Mouse (Mus musculus) MEL (cell line): ENCODE measurements around the gene Pkdrej. TPM values are rescaled to one million over a fixed set of nuclear protein-coding genes. Genes with fewer than 3 reads are reported as not detected.
"Not testable (repeated sequence)": the region's sequence is repeated elsewhere in the genome, so short reads cannot be mapped to it uniquely, and the experiment has no call there.

Source experiments
- DNase-seq: peaks from one replicate; pipeline ENCODE4 v3.0.0; 2011; ENCODE audit warnings: low read depth, low spot score
- H3K27ac ChIP-seq: 2 replicates; pipeline ENCODE4 v1.5.1; 2012; ENCODE audit warnings: low read depth, mild to moderate bottlenecking, control low read depth, low read length, moderate library complexity; ENCODE audit not compliant: control insufficient read depth
- H3K27me3 ChIP-seq, 2 experiments: fragments of 150-350 bp in 1 of 2; sonication (generic) in 1 of 2; 2 replicates each; pipeline ENCODE4 v1.6.1; 2012; ENCODE audit warnings: low read length in 2 of 2, mild to moderate bottlenecking in 2 of 2, improper control_type of control experiment in 1 of 2, moderate library complexity in 1 of 2; ENCODE audit not compliant: insufficient read depth in 2 of 2, control insufficient read depth in 1 of 2
- H3K36me3 ChIP-seq, 2 experiments: 2 replicates each; pipeline ENCODE4 v1.6.1; 2012 to 2014; ENCODE audit warnings: low read length in 2 of 2, improper control_type of control experiment in 1 of 2, inconsistent platforms in 1 of 2, mild to moderate bottlenecking in 1 of 2; ENCODE audit not compliant: insufficient read depth in 2 of 2, control insufficient read depth in 1 of 2
- H3K4me1 ChIP-seq, 2 experiments: fragments of 150-350 bp in 1 of 2; sonication (generic) in 1 of 2; 2 replicates each; pipeline ENCODE4 v1.6.1; 2012; ENCODE audit warnings: low read length in 2 of 2, improper control_type of control experiment in 1 of 2, mild to moderate bottlenecking in 1 of 2; ENCODE audit not compliant: insufficient read depth in 2 of 2, control insufficient read depth in 1 of 2
- H3K4me3 ChIP-seq, 2 experiments: fragments of 150-350 bp in 1 of 2; sonication (generic) in 1 of 2; 2 replicates each; pipeline ENCODE4 v1.5.1; 2012; ENCODE audit warnings: low read depth in 2 of 2, low read length in 2 of 2, mild to moderate bottlenecking in 2 of 2, moderate library complexity in 2 of 2, control low read depth in 1 of 2, improper control_type of control experiment in 1 of 2; ENCODE audit not compliant: control insufficient read depth in 1 of 2, insufficient read depth in 1 of 2
- H3K79me2 ChIP-seq: 2 replicates; pipeline ENCODE4 v1.6.1; 2012; ENCODE audit warnings: mild to moderate bottlenecking, low read length, moderate library complexity; ENCODE audit not compliant: control insufficient read depth, poor library complexity, insufficient read depth
- H3K9ac ChIP-seq: 2 replicates; pipeline ENCODE4 v1.6.1; 2012; ENCODE audit warnings: low read depth, mild to moderate bottlenecking, control low read depth, low read length, moderate library complexity; ENCODE audit not compliant: control insufficient read depth, poor library complexity, severe bottlenecking
- H3K9me3 ChIP-seq: fragments of 150-350 bp; sonication (generic); replicated peaks from 2 replicates; pipeline ENCODE4 v1.6.1; 2012; ENCODE audit warnings: mild to moderate bottlenecking, low read length, improper control_type of control experiment, moderate library complexity; ENCODE audit not compliant: insufficient read depth
- CHD1 ChIP-seq: IDR thresholded peaks from 2 replicates; pipeline ENCODE4 v1.6.1; 2012; ENCODE audit warnings: low read depth, mild to moderate bottlenecking, inconsistent platforms, low read length, improper control_type of control experiment
- CHD2 ChIP-seq: IDR thresholded peaks from 2 replicates; pipeline ENCODE4 v1.6.1; 2011; ENCODE audit warnings: low read length, improper control_type of control experiment
- CTCF ChIP-seq, 3 experiments: IDR thresholded peaks in 2 of 3; conservative IDR thresholded peaks in 1 of 3; 2 replicates each; pipeline ENCODE4 v1.5.1; 2011 to 2012; ENCODE audit warnings: low read length in 3 of 3, low read depth in 2 of 3, mild to moderate bottlenecking in 2 of 3, improper control_type of control experiment in 1 of 3, inconsistent platforms in 1 of 3, mixed read lengths in 1 of 3, moderate library complexity in 1 of 3; ENCODE audit not compliant: control insufficient read depth in 1 of 3, insufficient read depth in 1 of 3, poor library complexity in 1 of 3, severe bottlenecking in 1 of 3
- ELF1 ChIP-seq: IDR thresholded peaks from 2 replicates; pipeline ENCODE4 v1.6.1; 2014; ENCODE audit warnings: low read depth, mild to moderate bottlenecking, inconsistent platforms, low read length, improper control_type of control experiment, moderate library complexity
- ETS1 ChIP-seq: IDR thresholded peaks from 2 replicates; pipeline ENCODE4 v1.6.1; 2012; ENCODE audit warnings: low read depth, mild to moderate bottlenecking, inconsistent platforms, low read length, improper control_type of control experiment, moderate library complexity
- GABPA ChIP-seq: IDR thresholded peaks from 2 replicates; pipeline ENCODE4 v1.6.1; 2012; ENCODE audit warnings: low read depth, mild to moderate bottlenecking, inconsistent platforms, low read length, improper control_type of control experiment, moderate library complexity
- KAT2A ChIP-seq: conservative IDR thresholded peaks from 2 replicates; pipeline ENCODE4 v1.6.1; 2012; ENCODE audit warnings: low read depth, low read length, improper control_type of control experiment, inconsistent platforms
- MAFK ChIP-seq: IDR thresholded peaks from 2 replicates; pipeline ENCODE4 v1.6.1; 2011; ENCODE audit warnings: low read depth, mild to moderate bottlenecking, low read length, improper control_type of control experiment, borderline replicate concordance
- NELFE ChIP-seq: IDR thresholded peaks from 2 replicates; pipeline ENCODE4 v1.6.1; 2011; ENCODE audit warnings: low read depth, low read length, improper control_type of control experiment
- NRF1 ChIP-seq: IDR thresholded peaks from 2 replicates; pipeline ENCODE4 v1.6.1; 2014; ENCODE audit warnings: low read depth, mild to moderate bottlenecking, inconsistent platforms, low read length, improper control_type of control experiment, moderate library complexity; ENCODE audit not compliant: poor library complexity, insufficient read depth, severe bottlenecking
- POLR2A ChIP-seq, 2 experiments: IDR thresholded peaks; 2 replicates each; pipeline ENCODE4 v1.6.1; 2011 to 2012; ENCODE audit warnings: low read length in 2 of 2, mild to moderate bottlenecking in 2 of 2, control low read depth in 1 of 2, improper control_type of control experiment in 1 of 2, low read depth in 1 of 2, moderate library complexity in 1 of 2; ENCODE audit not compliant: control insufficient read depth in 1 of 2, insufficient read depth in 1 of 2, poor library complexity in 1 of 2
- POLR2AphosphoS5 ChIP-seq: IDR thresholded peaks from 2 replicates; pipeline ENCODE4 v1.6.1; 2012; ENCODE audit warnings: low read depth, borderline replicate concordance, mild to moderate bottlenecking, inconsistent platforms, low read length, moderate library complexity, mixed read lengths
- RAD21 ChIP-seq: IDR thresholded peaks from 2 replicates; pipeline ENCODE4 v1.6.1; 2011; ENCODE audit warnings: mild to moderate bottlenecking, low read depth, low read length, improper control_type of control experiment
- RCOR1 ChIP-seq: IDR thresholded peaks from 2 replicates; pipeline ENCODE4 v1.6.1; 2012; ENCODE audit warnings: low read depth, mild to moderate bottlenecking, inconsistent platforms, low read length, improper control_type of control experiment
- SIN3A ChIP-seq: IDR thresholded peaks from 2 replicates; pipeline ENCODE4 v1.6.1; 2012; ENCODE audit warnings: low read length, improper control_type of control experiment, inconsistent platforms
- SMC3 ChIP-seq: IDR thresholded peaks from 2 replicates; pipeline ENCODE4 v1.6.1; 2011; ENCODE audit warnings: low read depth, low read length, improper control_type of control experiment
- TBP ChIP-seq: IDR thresholded peaks from 2 replicates; pipeline ENCODE4 v1.8.0; 2011; ENCODE audit warnings: low read depth, low read length, improper control_type of control experiment
- UBTF ChIP-seq: IDR thresholded peaks from 2 replicates; pipeline ENCODE4 v1.6.1; 2012; ENCODE audit warnings: low read depth, mild to moderate bottlenecking, inconsistent platforms, low read length, improper control_type of control experiment, moderate library complexity, borderline replicate concordance; ENCODE audit not compliant: insufficient read depth
- USF1 ChIP-seq: IDR thresholded peaks from 2 replicates; pipeline ENCODE4 v1.6.1; 2014; ENCODE audit warnings: low read depth, mild to moderate bottlenecking, inconsistent platforms, low read length, improper control_type of control experiment, moderate library complexity
- ZC3H11A ChIP-seq: IDR thresholded peaks from 2 replicates; pipeline ENCODE4 v1.6.1; 2012; ENCODE audit warnings: low read depth, mild to moderate bottlenecking, inconsistent platforms, low read length, improper control_type of control experiment
- ZMIZ1 ChIP-seq: IDR thresholded peaks from 2 replicates; pipeline ENCODE4 v1.6.1; 2012; ENCODE audit warnings: low read depth, mild to moderate bottlenecking, inconsistent platforms, low read length, improper control_type of control experiment, moderate library complexity
- ZNF384 ChIP-seq: IDR thresholded peaks from 2 replicates; pipeline ENCODE4 v1.6.1; 2012; ENCODE audit warnings: low read depth, mild to moderate bottlenecking, inconsistent platforms, low read length, improper control_type of control experiment
- polyA plus RNA-seq, 2 experiments: library from polyadenylated mRNA; stranded (reverse) in 1 of 2; unstranded in 1 of 2; fragments of >175 nt in 1 of 2; fragments of >200 nt in 1 of 2; gene quantifications; 2 replicates each; pipeline versions ENCODE4 v1.2.1 to v1.2.4; 2012; ENCODE audit warnings: low replicate concordance in 2 of 2, low read depth in 1 of 2; ENCODE audit not compliant: insufficient read length in 2 of 2, insufficient read depth in 1 of 2, missing spikeins in 1 of 2
- total RNA-seq: library from RNA; depleted of rRNA; stranded (reverse); fragments of 300-350 nt; gene quantifications from 2 replicates; pipeline ENCODE4 v1.2.3, GENCODE M21; 2012; rRNA removed

The Pkdrej gene
- total RNA-seq = 0.20 and 0.27 TPM in 2 replicates
- under 1 TPM in 1 of 2 experiments, not detected in 1; 0.56 TPM for polyA plus RNA-seq

DNA sequence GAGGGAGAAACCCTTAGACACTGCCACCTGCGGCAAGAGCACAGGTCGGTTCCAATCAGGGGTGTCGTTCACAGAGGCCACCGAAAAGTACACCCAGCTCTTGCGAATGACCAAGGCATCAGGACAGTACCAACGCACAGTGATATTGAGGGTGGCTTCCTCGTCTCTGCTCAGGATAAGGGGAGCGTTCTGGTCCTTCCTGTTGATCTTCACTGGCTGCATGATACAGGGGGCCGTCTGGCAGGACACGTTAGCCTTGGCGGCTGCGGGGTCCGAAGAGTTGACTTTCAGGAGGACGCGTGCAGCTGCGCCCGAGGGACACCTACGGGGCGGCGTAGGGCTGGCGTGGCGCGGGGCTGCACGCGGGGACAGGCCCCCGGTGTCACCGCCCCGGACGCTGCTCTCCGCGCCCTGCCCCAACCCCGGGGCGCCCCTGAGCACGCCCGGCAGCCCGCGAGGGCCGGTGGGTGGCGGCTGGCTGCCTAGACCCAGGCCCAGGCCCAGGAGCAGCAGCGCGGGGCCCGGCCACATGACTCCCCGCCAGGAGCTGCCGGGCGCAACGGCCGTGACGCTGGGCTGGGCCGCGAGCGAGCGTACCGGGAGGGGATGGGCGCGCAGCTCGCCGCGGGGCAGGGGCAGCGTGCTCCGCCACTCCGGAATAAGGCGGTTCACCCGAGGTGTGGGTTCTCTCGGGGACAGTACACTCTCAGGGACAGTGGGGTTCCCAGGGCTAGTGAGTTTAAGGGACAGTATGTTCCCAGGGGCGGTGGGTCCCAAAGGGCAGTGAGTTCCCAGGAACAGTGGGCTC is at the start of gene Pkdrej:
Pkdrej (minus strand) TSS at position 532 of the 808 bp plus-strand sequence.
- Histone ChIP-seq H3K36me3 (peaks cover 0 to 3% of the 10 kb centered on the region in 2 experiments; a peak in 1 of 4 replicates), H3K79me2 (no peaks in the 10 kb centered on the region; the same call in 1 of the 2 replicates), H3K4me1 (peaks cover 0 to 4% of the 10 kb centered on the region in 2 experiments; a peak in 1 of 4 replicates), H3K4me3 (peak within 1 kb of the TSS; percentile 56 to 78), H3K27ac (no peak within 1 kb of the TSS), H3K9me3 (no peaks in the 10 kb centered on the region), H3K9ac (peak within 1 kb of the TSS; percentile 76)
- TF ChIP-seq POLR2A (IDR thresholded peaks at IDR 0.05; ENCODE audit: control insufficient read depth in 1 of 2, insufficient read depth in 1 of 2, low read depth in 1 of 2, low read length in 2 of 2, poor library complexity in 1 of 2) = peak in 1 of 2 experiments; percentile 67; a peak in 3 of 4 replicates
- TF ChIP-seq CHD2 = no peak
- TF ChIP-seq NELFE = peak; percentile 30; the same call in 1 of the 2 replicates
- 0 out of 2 replicates have a peak, but pooled peaks have one; percentile 29 for TF ChIP-seq ZMIZ1
- no peak for TF ChIP-seq TBP
- TF ChIP-seq NRF1 = no peak
- TF ChIP-seq UBTF = no peak
- TF ChIP-seq ETS1 = no peak
- TF ChIP-seq USF1 = no peak
- 0 out of 2 replicates have a peak, but pooled peaks have one; percentile 36 for TF ChIP-seq SIN3A
- TF ChIP-seq POLR2AphosphoS5 = no peak
- TF ChIP-seq ELF1 = no peak
- TF ChIP-seq KAT2A = no peak
- TF ChIP-seq RCOR1 = no peak
- no peak for TF ChIP-seq SMC3
- no peak for TF ChIP-seq GABPA
- TF ChIP-seq ZNF384 = no peak
- TF ChIP-seq CHD1 = no peak
- TF ChIP-seq, all 39 proteins: peak for 4
- no peaks in the 10 kb centered on the region for H3K27me3 ChIP-seq
- peak; percentile 44 for DNase-seq

DNA sequence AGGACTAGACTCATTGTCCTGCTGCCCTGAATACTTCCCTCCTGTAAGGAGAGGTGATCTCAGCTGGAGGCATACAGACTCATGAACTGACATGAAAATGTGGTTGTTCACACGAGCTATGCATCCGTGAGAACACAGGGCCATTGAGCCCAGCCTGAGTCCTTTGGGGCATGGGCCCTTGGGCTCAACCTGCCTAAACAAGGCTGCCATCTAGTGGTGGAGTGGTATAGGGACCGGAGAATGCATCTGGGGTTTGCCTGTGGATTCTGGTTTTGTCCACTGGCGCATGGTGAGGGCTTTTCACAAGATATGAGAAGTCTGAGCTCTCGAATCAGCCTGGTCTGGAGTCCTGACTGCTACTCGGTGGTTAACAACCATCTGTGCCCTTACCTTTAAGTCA is 46.2 kb upstream of the Pkdrej start:
- no peak overlapping the region for H3K27ac ChIP-seq
- no peaks in the 10 kb centered on the region for H3K9me3 ChIP-seq
- H3K79me2 ChIP-seq = no peaks in the 10 kb centered on the region
- H3K36me3 ChIP-seq = peaks cover 0 to 6% of the 10 kb centered on the region in 2 experiments; a peak in 2 of 4 replicates
- TF ChIP-seq SMC3 = peak; percentile 74
- TF ChIP-seq ZC3H11A = peak; percentile 43; the same call in 1 of the 2 replicates
- peak; percentile 66 for TF ChIP-seq RAD21
- TF ChIP-seq MAFK = no peak
- TF ChIP-seq CTCF (IDR thresholded peaks at IDR 0.05 in 2 of 3, conservative IDR thresholded peaks at IDR 0.05 in 1 of 3; ENCODE audit: control insufficient read depth in 1 of 3, insufficient read depth in 1 of 3, low read depth in 2 of 3, low read length in 3 of 3, poor library complexity in 1 of 3, severe bottlenecking in 1 of 3) = peak; percentile 86 to 96 (median 86)
- no peak for TF ChIP-seq ZNF384
- TF ChIP-seq, all 39 proteins: peak for 4
- peak; percentile 78 for DNase-seq
- H3K27me3 ChIP-seq = no peaks in the 10 kb centered on the region
- no peaks in the 10 kb centered on the region for H3K4me1 ChIP-seq
- H3K4me3 ChIP-seq = no peak overlapping the region
- no peak overlapping the region for H3K9ac ChIP-seq

DNA sequence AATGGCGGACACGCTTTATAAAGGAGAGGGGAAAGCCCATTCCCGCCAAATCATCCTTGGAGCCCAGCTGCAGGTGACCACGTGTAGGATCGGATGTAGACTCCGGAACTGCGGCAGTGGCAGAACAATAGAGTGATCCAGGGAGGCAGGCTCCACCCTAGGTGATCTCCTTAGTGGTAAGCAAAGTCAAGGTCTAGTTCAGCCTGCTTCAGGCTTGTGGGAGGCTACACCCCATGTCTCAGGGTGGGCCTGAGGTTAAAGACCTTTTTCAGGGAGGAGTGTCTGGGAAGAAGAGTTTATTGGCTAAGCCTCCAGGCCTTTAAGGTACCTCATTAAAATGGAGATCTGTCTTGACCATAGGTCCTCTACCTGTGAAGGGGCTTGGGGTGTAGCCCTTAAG is 44.4 kb upstream of the Pkdrej start:
- H3K9me3 ChIP-seq, H3K27ac ChIP-seq, H3K4me3 ChIP-seq, H3K4me1 ChIP-seq, H3K79me2 ChIP-seq, H3K27me3 ChIP-seq, H3K9ac ChIP-seq, DNase-seq: not testable (repeated sequence)
- peaks cover 0 to 10% of the 10 kb centered on the region in 2 experiments; a peak in 2 of 4 replicates for H3K36me3 ChIP-seq
